Mouse (Mus musculus): ENCODE results near the gene Lrrc73.

- TF ChIP-seq CTCF (IDR thresholded peaks at IDR 0.05; ENCODE audit: extremely low read depth, insufficient read length, insufficient replicate concordance, low read depth, low read length) (no peak), POLR2A (IDR thresholded peaks at IDR 0.05; ENCODE audit: low read depth, low read length) (no peak)
These were observed 43.7 kb downstream of the Lrrc73 start for GRCm38 (mm10) chr17:46297028-46297363.

Data from small intestine, adult 2 months (tissue).